Mouse (Mus musculus) ES-E14 (cell line): ENCODE data around the gene 0610010K14Rik. TPM values are rescaled to one million over a fixed set of nuclear protein-coding genes. Genes with fewer than 3 reads are reported as not detected.

Experiments used
- DNase-seq: peaks from one replicate; pipeline ENCODE4 v3.0.0-alpha.2; 2013; ENCODE audit warnings: low read depth, low spot score
- H3K27ac ChIP-seq: 2 replicates; pipeline ENCODE4 v1.5.1; 2012; ENCODE audit warnings: low read depth, mild to moderate bottlenecking, low read length, moderate library complexity, mixed read lengths; ENCODE audit not compliant: poor library complexity, insufficient read depth, severe bottlenecking
- H3K36me3 ChIP-seq: 2 replicates; pipeline ENCODE4 v1.6.1; 2012; ENCODE audit warnings: mild to moderate bottlenecking, low read length, moderate library complexity, mixed read lengths; ENCODE audit not compliant: control insufficient read depth, poor library complexity, insufficient read depth, severe bottlenecking
- H3K4me1 ChIP-seq, 2 experiments: fragments of 150-350 bp in 1 of 2; sonication (generic) in 1 of 2; 2 replicates each; pipeline ENCODE4 v1.6.1; 2012; ENCODE audit warnings: low read length in 2 of 2, mild to moderate bottlenecking in 1 of 2, mixed read lengths in 1 of 2; ENCODE audit not compliant: control insufficient read depth in 2 of 2, insufficient read depth in 2 of 2, poor library complexity in 1 of 2
- H3K4me3 ChIP-seq, 2 experiments: fragments of 150-350 bp in 1 of 2; sonication (generic) in 1 of 2; 2 replicates each; pipeline ENCODE4 v1.5.1; 2012; ENCODE audit warnings: low read length in 2 of 2, low read depth in 1 of 2, mild to moderate bottlenecking in 1 of 2, mixed read lengths in 1 of 2; ENCODE audit not compliant: insufficient read depth in 1 of 2, poor library complexity in 1 of 2, severe bottlenecking in 1 of 2
- H3K9ac ChIP-seq: 2 replicates; pipeline ENCODE4 v1.6.1; 2012; ENCODE audit warnings: low read depth, mild to moderate bottlenecking, low read length, mixed read lengths; ENCODE audit not compliant: poor library complexity, insufficient read depth, severe bottlenecking
- H3K9me3 ChIP-seq: fragments of 150-350 bp; sonication (generic); 2 replicates; pipeline ENCODE4 v1.6.1; 2012; ENCODE audit warnings: low read depth, mild to moderate bottlenecking, low read length; ENCODE audit not compliant: control insufficient read depth, insufficient read depth
- CHD2 ChIP-seq: IDR thresholded peaks from 2 replicates; pipeline ENCODE4 v1.6.1; 2014; ENCODE audit warnings: mild to moderate bottlenecking, low read depth, low read length, inconsistent platforms
- HCFC1 ChIP-seq: IDR thresholded peaks from 2 replicates; pipeline ENCODE4 v1.6.1; 2012; ENCODE audit warnings: low read length, inconsistent platforms, borderline replicate concordance; ENCODE audit not compliant: insufficient read depth
- MAFK ChIP-seq: IDR thresholded peaks from 2 replicates; pipeline ENCODE4 v1.6.1; 2014; ENCODE audit warnings: mild to moderate bottlenecking, low read depth, low read length, inconsistent platforms; ENCODE audit not compliant: insufficient read depth
- ZC3H11A ChIP-seq: IDR thresholded peaks from 2 replicates; pipeline ENCODE4 v1.6.1; 2012; ENCODE audit warnings: low read depth, mild to moderate bottlenecking, inconsistent platforms, low read length, borderline replicate concordance
- ZNF384 ChIP-seq: IDR thresholded peaks from 2 replicates; pipeline ENCODE4 v1.6.1; 2012; ENCODE audit warnings: low read depth, low read length, inconsistent platforms
- in situ Hi-C, 2 experiments: fragments of 600-800 bp; cut with MboI; formaldehyde crosslinking; loops; one replicate each; pipeline ENCODE4 v1.15.1; 2025; ENCODE audit warnings: low sequenced_read_pairs in 2 of 2, inconsistent platforms in 1 of 2; ENCODE audit not compliant: unreplicated experiment in 2 of 2
- total RNA-seq: library from RNA; depleted of rRNA; stranded (reverse); fragments of 300-350 nt; gene quantifications from 2 replicates; pipeline ENCODE4 v1.2.3, GENCODE M21; 2012

0610010K14Rik gene
- total RNA-seq, 1 experiment: 49.9 TPM

- no peak for DNase-seq
- H3K9me3 ChIP-seq: no peaks in the 10 kb centered on the region
- in situ Hi-C loops: no loop called here
- peaks cover 17% of the 10 kb centered on the region for H3K36me3 ChIP-seq
- peak overlapping the region in 1 of 2 experiments; percentile 30; a peak in 1 of 4 replicates for H3K4me3 ChIP-seq
- peak overlapping the region; percentile 64 for H3K9ac ChIP-seq
- peaks cover 17 to 26% of the 10 kb centered on the region in 2 experiments for H3K4me1 ChIP-seq
- H3K27ac ChIP-seq: peak overlapping the region; percentile 71; the same call in 1 of the 2 replicates
- TF ChIP-seq ZC3H11A: peak; percentile 40; the same call in 1 of the 2 replicates
- no peak for TF ChIP-seq ZNF384
- TF ChIP-seq CHD2: no peak
- TF ChIP-seq MAFK: no peak
- no peak for TF ChIP-seq HCFC1
Observed at GRCm38 (mm10) chr11:70234037-70234436, 3.7 kb downstream of the 0610010K14Rik start.

- DNase-seq: no peak
- H3K36me3 ChIP-seq: peaks cover 15% of the 10 kb centered on the region
- peaks cover 9 to 29% of the 10 kb centered on the region in 2 experiments for H3K4me1 ChIP-seq
- no peaks in the 10 kb centered on the region for H3K9me3 ChIP-seq
- H3K27ac ChIP-seq: peak overlapping the region; percentile 46; the same call in 1 of the 2 replicates
- no peak for TF ChIP-seq CHD2
- no peak for TF ChIP-seq ZC3H11A
- no peak for TF ChIP-seq HCFC1
- peak overlapping the region; percentile 54 to 60 for H3K4me3 ChIP-seq
- in situ Hi-C loops: no loop called here
- peak overlapping the region; percentile 81 for H3K9ac ChIP-seq
Observed at GRCm38 (mm10) chr11:70233016-70233415, 4.7 kb downstream of the 0610010K14Rik start.

- DNase-seq: no peak
- H3K9ac ChIP-seq: peak overlapping the region; percentile 81
- peaks cover 14% of the 10 kb centered on the region for H3K36me3 ChIP-seq
- H3K27ac ChIP-seq: peak overlapping the region; percentile 46
- TF ChIP-seq ZC3H11A (peak; percentile 35; the same call in 1 of the 2 replicates), ZNF384 (peak; percentile 85), MAFK (no peak)
- in situ Hi-C loops: no loop called here
- H3K4me3 ChIP-seq: peak overlapping the region; percentile 54 to 60
- peaks cover 9 to 29% of the 10 kb centered on the region in 2 experiments for H3K4me1 ChIP-seq
- H3K9me3 ChIP-seq: no peaks in the 10 kb centered on the region
Observed at GRCm38 (mm10) chr11:70232546-70232945, 5.2 kb downstream of the 0610010K14Rik start.

GRCm38 (mm10) chr11:70230239-70230727 lies 7.4 kb downstream of the 0610010K14Rik start:
- Histone ChIP-seq H3K4me1 (peaks cover 9 to 35% of the 10 kb centered on the region in 2 experiments), H3K9me3 (no peaks in the 10 kb centered on the region), H3K36me3 (peaks cover 6% of the 10 kb centered on the region), H3K9ac (peak overlapping the region; percentile 63; the same call in 1 of the 2 replicates), H3K4me3 (peak overlapping the region; percentile 72 to 81), H3K27ac (peak overlapping the region; percentile 26; the same call in 1 of the 2 replicates)
- TF ChIP-seq HCFC1 (0 out of 2 replicates have a peak, but pooled peaks have one; percentile 42), ZC3H11A (peak; percentile 39; the same call in 1 of the 2 replicates), CHD2 (no peak), ZNF384 (no peak), MAFK (no peak)
- peak; percentile 85 for DNase-seq
- in situ Hi-C loops: no loop called here
